Mouse (Mus musculus) embryonic facial prominence, embryonic 13.5 days (tissue): ENCODE data around the gene Commd3. TPM values are rescaled to one million over a fixed set of nuclear protein-coding genes. Genes with fewer than 3 reads are reported as not detected.

ENCODE experiments used
- polyA plus RNA-seq: library from polyadenylated mRNA; unstranded; fragments of >200 nt; fragmentation: Nextera tagmentation; extraction: Ambion mirVana; gene quantifications from 2 replicates; pipeline ENCODE4 v1.2.1, GENCODE M21; 2015

Gene Commd3
- polyA plus RNA-seq, 1 experiment from 2014 or later = 240 TPM

Other genes with a start within 250 kb of the Commd3 start
- 27.6 and 28.8 TPM in 2 replicates for gene Bmi1, start 4.6 kb downstream of the Commd3 start, polyA plus RNA-seq
- gene Spag6, start 21.6 kb downstream of the Commd3 start, polyA plus RNA-seq = 0.11 TPM in 1 of 2 replicates, not detected in the other